Mouse (Mus musculus) bone marrow, adult 2 months (tissue): Measurements from ENCODE around the gene Hddc3.

Source experiments
- CTCF ChIP-seq: fragments of 200-500 bp; IDR thresholded peaks from 2 replicates; pipeline ENCODE4 v1.5.1; 2011; ENCODE audit warnings: low read length, control low read depth; ENCODE audit not compliant: control insufficient read depth, insufficient read depth
- POLR2A ChIP-seq: fragments of 200-500 bp; IDR thresholded peaks from 2 replicates; pipeline ENCODE4 v1.6.1; 2011; ENCODE audit warnings: low read depth, mild to moderate bottlenecking, control low read depth, low read length, borderline replicate concordance; ENCODE audit not compliant: control insufficient read depth

DNA sequence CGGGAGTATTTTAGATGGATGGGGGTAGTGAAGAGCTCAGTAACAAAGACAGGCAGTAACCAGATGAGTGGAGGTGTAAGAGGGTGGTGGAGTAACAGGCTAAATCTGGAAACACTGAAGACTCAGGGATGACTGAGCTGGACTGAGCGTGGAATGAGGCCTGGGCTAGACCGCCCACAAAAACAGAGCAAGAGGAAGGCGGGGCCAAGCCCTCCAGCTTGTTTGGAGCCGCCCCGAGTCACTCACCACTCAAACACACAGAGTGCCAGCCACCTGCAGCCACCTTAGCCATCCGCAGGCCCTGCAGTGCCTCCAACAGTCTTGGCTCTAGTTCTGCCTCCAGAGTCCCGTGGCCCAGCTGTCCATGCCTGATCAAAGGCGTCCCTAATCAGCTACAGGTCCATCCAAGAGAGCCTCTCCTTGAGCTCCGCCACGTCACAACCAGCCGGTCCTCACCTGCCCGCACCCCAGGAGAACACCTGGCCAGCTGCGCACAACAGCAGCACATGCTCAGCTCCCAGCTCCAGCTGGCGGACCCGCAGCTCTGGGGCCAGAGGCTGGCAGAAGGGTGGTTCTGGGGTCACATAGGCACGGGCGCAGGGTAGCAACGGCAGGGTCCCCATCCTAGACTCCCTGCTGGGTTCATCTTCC lies 22.9 kb upstream of the Hddc3 start:
- no peak for TF ChIP-seq POLR2A
- no peak for TF ChIP-seq CTCF
